Mouse (Mus musculus): ENCODE results near the gene Guca2a.

- TF ChIP-seq TAL1 (conservative IDR thresholded peaks at IDR 0.05; ENCODE audit: low read depth, low read length): no peak
- TF ChIP-seq CTCF (IDR thresholded peaks at IDR 0.05; ENCODE audit: low read depth, low read length): 0 out of 2 replicates have a peak, but pooled peaks have one; percentile 4
- TF ChIP-seq GATA1 (IDR thresholded peaks at IDR 0.05; ENCODE audit: borderline replicate concordance, low read length): no peak
- TF ChIP-seq POLR2AphosphoS5 (IDR thresholded peaks at IDR 0.05; ENCODE audit: insufficient replicate concordance, low read depth, low read length): no peak
- no peak for TF ChIP-seq GATA2 (IDR thresholded peaks at IDR 0.05; ENCODE audit: borderline replicate concordance, low read depth, low read length)
Observed at GRCm38 (mm10) chr4:119631115-119631919, 6.2 kb upstream of the Guca2a start.
